Mouse (Mus musculus): ENCODE measurements around the gene Mthfr. TPM values are rescaled to one million over a fixed set of nuclear protein-coding genes. Genes with fewer than 3 reads are reported as not detected.

Mthfr gene
- total RNA-seq, 2 experiments from 2014 or later = 6.9 to 14.2 TPM

DNA sequence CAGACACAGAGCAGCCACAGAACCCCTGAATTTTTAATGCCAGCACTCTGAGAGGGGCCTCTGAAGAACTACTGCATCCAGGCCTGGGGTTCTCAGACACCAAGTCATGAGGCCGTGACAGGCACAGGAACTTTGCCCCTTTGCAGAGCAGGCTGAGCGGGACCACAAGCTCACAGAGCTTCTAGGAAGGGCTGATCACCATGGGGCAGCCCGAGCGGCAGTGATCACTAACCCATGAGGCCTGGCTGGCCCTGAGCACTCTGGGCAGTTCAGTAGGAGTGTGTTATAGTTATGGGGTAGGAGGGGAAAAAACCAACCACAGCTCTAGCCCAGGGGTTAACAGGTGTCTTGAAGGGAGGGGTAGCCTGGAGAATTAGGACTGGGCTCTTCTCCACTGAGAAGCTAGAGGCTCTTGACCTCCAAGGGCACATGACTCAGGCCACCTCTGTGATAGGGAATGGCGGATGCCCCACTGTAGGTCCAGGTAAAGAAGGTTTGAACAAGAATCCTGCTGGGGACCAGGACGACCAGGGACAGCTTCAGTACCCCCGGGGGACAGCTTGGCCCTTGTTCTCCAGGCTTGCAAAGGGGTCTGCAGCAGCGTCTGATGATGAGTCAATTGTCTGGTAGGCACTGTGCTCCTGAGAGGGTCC lies 41.2 kb downstream of the Mthfr start:
- no peak overlapping the region for H3K27ac ChIP-seq
- no peak overlapping the region for H3K4me3 ChIP-seq
- no peak for DNase-seq
- intact Hi-C loops (cut with DNase I) = no loop called here
- no peak for TF ChIP-seq CTCF (IDR thresholded peaks at IDR 0.05)

DNA sequence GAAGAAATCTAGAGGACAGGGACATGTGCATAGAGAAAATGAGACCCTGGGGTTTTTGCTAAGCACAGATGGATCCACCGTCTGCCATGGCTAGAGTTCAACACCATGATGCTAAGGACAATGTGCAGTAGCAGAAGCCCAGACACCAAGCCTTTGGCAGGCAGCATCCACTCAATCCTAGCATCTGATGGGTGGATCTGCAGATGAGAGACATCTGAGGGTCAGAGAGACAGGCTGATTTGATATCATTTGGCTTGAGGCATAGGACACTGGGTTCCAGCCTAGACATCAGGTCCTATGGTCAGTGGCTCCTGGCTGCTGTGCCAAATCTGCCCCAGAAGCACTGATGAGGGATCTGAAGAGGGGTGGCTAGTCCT lies 41.7 kb downstream of the Mthfr start:
- no peak overlapping the region for H3K27ac ChIP-seq
- TF ChIP-seq CTCF (IDR thresholded peaks at IDR 0.05) = no peak
- intact Hi-C loops (cut with DNase I) = no loop called here
- H3K4me3 ChIP-seq = no peak overlapping the region
- DNase-seq = no peak

DNA sequence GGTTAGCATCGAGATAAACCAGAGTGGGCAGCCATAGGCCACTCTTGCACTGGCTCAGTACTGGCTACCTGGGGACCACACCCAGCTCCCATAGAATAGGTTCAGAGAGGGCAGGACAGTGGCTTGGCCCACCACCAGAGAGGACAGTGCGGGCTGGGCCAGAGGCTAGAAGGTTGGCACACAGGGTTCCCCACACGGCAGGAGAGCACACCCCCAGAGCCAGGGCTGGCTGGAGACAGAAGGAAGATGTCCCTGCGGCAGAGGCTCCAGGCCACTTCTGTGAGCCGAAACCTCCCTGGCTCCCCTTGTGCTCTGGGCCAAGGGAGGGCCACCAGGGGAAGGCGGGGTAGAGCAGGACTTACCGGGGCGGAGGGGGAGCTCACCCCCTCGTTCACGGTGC lies 42.3 kb downstream of the Mthfr start:
- intact Hi-C loops (cut with DNase I) = no loop called here
- TF ChIP-seq CTCF (IDR thresholded peaks at IDR 0.05) = no peak
- H3K27ac ChIP-seq = no peak overlapping the region
- DNase-seq = no peak
- H3K4me3 ChIP-seq = no peak overlapping the region

DNA sequence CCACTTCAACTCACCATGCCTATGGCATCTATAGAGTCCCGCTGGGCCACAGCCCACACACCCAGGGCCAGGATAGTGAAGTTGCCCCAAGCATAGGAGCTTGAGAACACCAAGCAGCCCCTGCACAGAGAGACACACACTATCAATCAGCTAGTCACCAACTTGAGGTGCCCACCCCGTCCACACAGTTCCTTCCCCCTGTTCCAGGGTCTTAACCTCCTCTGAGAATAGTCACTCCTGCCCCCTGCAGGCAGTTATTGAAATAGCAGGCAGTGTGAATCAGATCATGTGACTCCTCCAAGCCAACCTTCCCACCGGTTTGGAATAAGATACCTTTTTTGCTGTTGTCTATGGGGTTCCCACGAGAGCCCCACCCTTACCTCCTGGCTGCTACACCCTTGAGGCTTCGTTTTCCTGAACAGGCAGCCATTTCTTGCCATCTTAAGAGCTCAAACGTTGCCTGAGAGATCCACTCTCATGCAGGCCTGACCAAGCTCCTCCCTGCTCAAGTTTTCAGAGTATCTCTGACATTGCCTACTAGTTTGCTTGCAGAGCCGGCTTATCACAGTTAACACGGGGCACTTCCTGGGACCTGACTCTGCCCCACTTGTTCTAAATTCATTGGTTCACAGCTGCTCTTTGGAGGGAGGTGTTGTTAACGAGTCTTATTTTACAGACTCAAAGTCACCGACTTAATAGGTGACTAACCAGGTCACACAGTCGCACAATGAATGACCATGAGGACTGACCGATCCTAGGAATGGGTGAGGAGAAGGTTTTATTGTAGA lies 43.6 kb downstream of the Mthfr start:
- peak overlapping the region; percentile 94 for H3K27ac ChIP-seq
- TF ChIP-seq CTCF (IDR thresholded peaks at IDR 0.05) = peak; percentile 80
- no peak overlapping the region for H3K4me3 ChIP-seq
- intact Hi-C loops (cut with DNase I) = no loop called here
- peak; percentile 76 for DNase-seq

DNA sequence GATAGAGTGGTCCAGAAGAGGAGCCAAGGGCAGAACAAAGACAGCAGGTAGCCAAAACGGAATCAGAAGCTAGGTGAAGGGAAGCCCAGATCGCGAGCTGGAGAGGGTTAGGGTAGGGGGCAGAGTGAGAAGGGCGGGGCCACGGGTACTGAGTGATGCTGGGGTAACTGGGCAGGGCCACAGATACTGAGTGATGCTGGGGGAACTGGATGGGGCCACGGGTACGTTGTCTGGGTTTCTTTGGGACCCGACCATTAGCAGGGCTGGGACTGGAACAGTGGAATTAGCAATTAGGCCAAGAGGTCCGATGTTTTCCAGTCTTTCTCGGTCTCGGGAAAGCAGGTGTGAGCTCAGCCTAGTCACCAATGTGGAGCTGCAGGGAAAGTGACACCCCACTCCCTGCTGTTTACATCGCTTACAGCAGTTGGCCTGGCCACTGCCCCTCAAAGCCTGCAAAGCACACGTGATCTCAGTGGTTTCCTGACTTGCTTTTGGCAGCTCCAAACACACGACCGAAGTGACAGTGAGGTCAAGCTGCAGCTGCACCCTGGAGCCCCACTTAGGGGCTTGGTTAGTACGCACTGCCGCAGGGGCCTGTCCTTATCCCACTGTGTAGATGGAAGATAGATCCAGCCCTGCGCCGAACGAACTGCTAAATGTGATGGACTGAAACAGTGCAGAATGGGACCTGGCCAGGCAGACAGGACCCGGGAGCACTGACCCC lies 44.5 kb downstream of the Mthfr start:
- TF ChIP-seq CTCF (IDR thresholded peaks at IDR 0.05) = no peak
- intact Hi-C loops (cut with DNase I) = no loop called here
- Histone ChIP-seq H3K4me3 (peak overlapping the region; percentile 51), H3K27ac (peak overlapping the region; percentile 94)
- peak; percentile 65 for DNase-seq

DNA sequence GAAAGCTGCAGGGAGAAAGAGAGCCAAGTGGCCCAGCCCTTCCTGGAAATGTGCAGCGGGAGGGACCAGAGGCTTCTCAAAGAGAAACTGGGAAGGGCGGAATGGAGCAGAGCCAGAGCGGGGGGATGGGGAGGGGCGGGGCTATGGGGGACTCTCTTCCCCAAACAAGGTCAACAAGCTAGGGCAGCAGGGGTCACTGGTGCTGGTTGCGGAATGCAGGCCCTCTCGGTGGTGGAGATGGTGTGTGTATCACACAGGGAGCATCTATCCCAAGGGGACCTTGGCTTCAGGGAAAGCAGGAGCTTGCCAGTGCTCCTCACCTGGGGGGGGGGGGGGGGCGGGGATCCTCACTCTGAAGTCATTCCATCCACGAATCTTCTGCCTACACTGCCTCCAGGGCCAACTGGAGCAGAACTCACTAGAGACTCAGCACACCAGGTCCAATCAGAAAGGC lies 45.4 kb downstream of the Mthfr start:
- TF ChIP-seq CTCF (IDR thresholded peaks at IDR 0.05) = no peak
- DNase-seq = peak; percentile 79
- Histone ChIP-seq H3K4me3 (peak overlapping the region; percentile 96), H3K27ac (peak overlapping the region; percentile 94)
- intact Hi-C loops (cut with DNase I) = no loop called here

DNA sequence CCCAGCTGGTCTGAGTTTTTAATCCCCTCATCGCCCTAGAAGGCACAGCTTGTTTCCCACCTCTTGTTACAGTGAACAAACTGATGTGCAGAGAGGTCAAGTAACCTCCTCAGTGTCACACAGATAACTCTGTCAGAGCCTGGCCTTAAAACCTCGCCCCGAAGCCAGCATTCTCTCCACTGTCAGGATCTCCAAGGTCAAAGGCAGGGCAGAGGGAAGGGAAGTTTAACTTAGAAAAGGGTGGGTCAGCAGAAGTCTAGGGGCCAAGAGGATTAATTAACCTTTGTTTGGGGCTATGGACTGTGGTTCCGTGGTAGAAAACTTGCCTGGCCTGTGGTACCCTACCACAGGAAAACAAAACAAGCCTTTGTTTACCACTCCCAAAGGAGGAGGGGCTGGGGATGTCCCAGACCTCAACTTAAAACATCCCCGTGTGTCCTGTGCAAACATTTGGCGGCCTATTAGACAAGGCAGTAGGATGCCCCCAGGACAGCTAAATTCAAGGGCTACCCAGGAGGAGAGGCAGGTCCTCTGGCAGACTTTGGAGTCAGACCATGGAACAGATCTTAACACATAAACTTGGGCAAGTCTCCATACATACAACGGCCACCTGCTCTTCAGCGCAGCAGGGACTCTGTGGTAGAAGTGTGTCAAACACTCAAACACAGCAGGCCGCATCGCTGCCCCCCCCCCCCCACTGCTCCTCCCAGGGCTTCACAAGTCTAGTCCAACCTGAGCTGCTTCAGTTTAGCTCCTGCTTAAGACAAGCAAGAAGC lies 46.4 kb downstream of the Mthfr start:
- peak overlapping the region; percentile 96 for H3K4me3 ChIP-seq
- intact Hi-C loops (cut with DNase I) = loop anchor here (5.0 kb wide), 1 partner anchor 43 kb away; no protein-coding TSS in a partner anchor
- peak; percentile 33 for DNase-seq
- H3K27ac ChIP-seq = peak overlapping the region; percentile 94
- no peak for TF ChIP-seq CTCF (IDR thresholded peaks at IDR 0.05)

DNA sequence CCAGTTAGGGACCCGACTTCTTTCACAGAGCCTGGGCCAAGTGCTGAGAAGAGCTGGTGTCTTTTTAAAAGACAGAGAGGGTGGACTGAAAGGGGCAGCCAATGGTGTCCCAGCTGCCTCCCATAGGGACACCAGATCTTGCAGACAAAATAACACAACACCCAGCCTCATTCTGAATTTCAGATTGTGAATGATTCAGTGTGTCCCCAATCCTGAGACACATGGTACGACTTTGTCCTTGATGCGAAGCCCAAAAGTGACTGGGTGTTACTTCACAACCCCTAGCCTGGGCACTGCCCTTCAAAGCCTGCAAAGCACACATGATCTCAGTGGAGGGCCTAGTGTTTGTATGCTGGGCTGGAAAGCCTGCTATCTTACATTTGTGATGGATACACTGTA lies 47.0 kb downstream of the Mthfr start:
- no peak for TF ChIP-seq CTCF (IDR thresholded peaks at IDR 0.05)
- intact Hi-C loops (cut with DNase I) = loop anchor here (5.0 kb wide), 1 partner anchor 44 kb away; no protein-coding TSS in a partner anchor
- H3K4me3 ChIP-seq = peak overlapping the region; percentile 96

DNA sequence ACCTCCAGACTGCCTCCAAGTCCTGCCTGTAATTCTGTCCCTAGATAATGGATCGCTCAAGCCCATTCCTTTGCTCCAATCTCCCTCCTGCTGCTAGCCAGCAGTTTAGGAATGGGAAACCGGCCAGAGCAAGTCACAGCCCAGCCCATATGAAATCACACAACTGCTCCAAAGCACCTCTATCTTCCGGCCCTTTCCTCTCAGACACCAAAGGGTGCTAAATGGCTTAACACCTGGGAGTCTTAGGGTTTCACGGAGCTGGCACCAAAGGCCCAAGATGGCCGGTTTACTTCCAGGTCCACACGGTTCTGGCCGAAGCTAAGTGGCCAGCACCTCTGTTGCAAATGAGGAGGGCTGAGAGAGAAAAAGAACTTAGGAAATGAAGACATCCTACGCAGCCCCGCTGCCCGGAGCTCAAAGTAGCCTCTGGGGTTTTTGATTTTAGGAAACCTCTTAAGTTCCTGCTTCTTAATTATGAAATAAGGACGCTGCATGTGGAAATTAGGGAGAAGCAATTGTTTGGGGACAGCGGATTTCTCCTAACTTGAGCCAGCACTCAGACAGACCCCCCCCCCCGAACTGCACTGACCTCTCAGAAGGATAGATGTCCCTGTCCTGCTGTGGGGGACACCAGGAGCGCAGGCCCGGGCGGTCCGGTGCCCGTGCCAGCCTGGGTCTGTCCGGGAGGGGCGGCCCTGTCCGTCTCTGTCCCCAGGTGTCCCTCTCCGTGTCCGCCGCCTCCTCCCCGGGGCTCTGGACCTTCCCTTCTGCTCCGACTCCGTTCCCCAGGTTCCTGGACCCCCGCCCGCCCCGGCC lies 48.4 kb downstream of the Mthfr start:
- peak; percentile 64 for DNase-seq
- Histone ChIP-seq H3K27ac (peak overlapping the region; percentile 94), H3K4me3 (peak overlapping the region; percentile 96)
- no peak for TF ChIP-seq CTCF (IDR thresholded peaks at IDR 0.05)
- intact Hi-C loops (cut with DNase I) = loop anchor here (5.0 kb wide), 1 partner anchor 45 kb away; no protein-coding TSS in a partner anchor

More for the DNA sequence above, 47.0 kb downstream of the Mthfr start:
- peak; percentile 44 for DNase-seq
- peak overlapping the region; percentile 94 for H3K27ac ChIP-seq

DNA sequence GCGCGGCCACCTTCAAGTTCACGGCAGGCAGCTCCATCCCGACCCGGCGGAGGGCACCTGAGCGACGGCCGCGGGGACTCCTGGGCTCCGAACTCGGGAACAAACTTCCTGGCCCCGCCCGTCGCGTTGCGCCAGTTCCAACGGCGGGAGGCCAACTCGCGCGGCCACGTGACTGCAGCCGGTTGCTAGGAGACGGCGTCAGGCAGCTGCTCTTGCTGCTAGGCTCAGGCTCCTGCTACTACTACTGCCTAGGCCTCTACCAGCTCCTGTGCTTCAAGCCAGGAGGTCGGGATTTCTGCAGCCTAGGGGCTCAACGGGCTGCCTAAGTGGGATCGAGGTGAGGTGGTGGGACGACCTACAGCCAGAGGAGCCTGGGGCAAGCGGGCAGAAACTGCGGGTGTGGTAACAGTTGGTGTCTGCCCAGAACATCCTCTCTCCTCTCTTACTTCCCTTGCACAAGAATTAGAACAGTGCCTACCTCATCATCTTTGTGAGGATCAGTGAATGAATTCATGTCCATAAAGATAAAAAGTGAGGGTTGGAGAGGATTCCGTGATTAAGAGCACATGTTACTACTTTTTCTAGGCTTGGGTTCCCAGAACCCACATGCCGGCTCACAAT lies 49.1 kb downstream of the Mthfr start, which contains the start of gene Agtrap:
TSS of gene Agtrap (minus strand) at position 125 of the 621 bp plus-strand sequence.
- no peak for TF ChIP-seq CTCF (IDR thresholded peaks at IDR 0.05)
- peak within 1 kb of the TSS; percentile 96 for H3K4me3 ChIP-seq

DNA sequence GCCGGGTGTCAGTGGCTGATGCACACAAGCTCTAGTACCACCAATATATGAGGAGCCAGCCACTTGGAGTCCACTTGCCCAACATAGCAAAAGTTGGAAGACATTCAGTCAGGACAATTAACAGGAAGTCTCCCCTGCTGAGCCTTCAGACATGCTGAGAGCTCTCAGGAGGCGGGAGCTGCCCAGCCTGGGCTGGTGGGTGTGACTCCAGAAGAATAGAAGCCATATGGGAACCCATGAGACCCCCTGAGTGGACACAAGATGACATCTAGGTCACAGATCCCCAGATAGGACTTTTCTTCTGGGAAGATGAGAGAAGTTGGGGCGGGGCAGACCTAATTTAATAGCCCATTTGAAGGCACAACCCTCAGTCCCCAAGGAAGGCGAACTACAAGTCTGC lies 50.3 kb downstream of the Mthfr start:
- H3K27ac ChIP-seq = no peak overlapping the region
- no peak overlapping the region for H3K4me3 ChIP-seq
- intact Hi-C loops (cut with DNase I) = loop anchor here (5.0 kb wide), 1 partner anchor 47 kb away; no protein-coding TSS in a partner anchor
- DNase-seq = no peak
- TF ChIP-seq CTCF (IDR thresholded peaks at IDR 0.05) = no peak

More for the DNA sequence above, 49.1 kb downstream of the Mthfr start, which contains the start of gene Agtrap:
- peak; percentile 98 for DNase-seq
- intact Hi-C loops (cut with DNase I) = loop anchor here (5.0 kb wide), 1 partner anchor 46 kb away; no protein-coding TSS in a partner anchor
- peak within 1 kb of the TSS; percentile 94 for H3K27ac ChIP-seq
